Mouse (Mus musculus): Measurements from ENCODE around the gene Map1b. TPM values are rescaled to one million over a fixed set of nuclear protein-coding genes. Genes with fewer than 3 reads are reported as not detected.

Map1b gene
- total RNA-seq (2012; rRNA removed), result 21.2 and 23.9 TPM in 2 replicates

- Histone ChIP-seq H3K9me3 (ENCODE audit: control insufficient read depth, insufficient read depth, low read depth, low read length) (no peaks in the 10 kb centered on the region), H3K4me3 (ENCODE audit: insufficient read depth in 1 of 2, low read depth in 1 of 2, low read length in 2 of 2, poor library complexity in 1 of 2, severe bottlenecking in 1 of 2) (peak within 1 kb of the TSS; percentile 73 to 79), H3K27ac (ENCODE audit: insufficient read depth, low read depth, low read length, poor library complexity, severe bottlenecking) (peak within 1 kb of the TSS; percentile 34), H3K9ac (ENCODE audit: insufficient read depth, low read depth, low read length, poor library complexity, severe bottlenecking) (peak within 1 kb of the TSS; percentile 88), H3K4me1 (ENCODE audit: control insufficient read depth in 2 of 2, insufficient read depth in 2 of 2, low read length in 2 of 2, poor library complexity in 1 of 2) (peaks cover 4 to 6% of the 10 kb centered on the region in 2 experiments; a peak in 2 of 4 replicates), H3K36me3 (ENCODE audit: control insufficient read depth, insufficient read depth, low read length, poor library complexity, severe bottlenecking) (no peaks in the 10 kb centered on the region; the same call in 1 of the 2 replicates)
- TF ChIP-seq CHD2 (IDR thresholded peaks at IDR 0.05; ENCODE audit: low read depth, low read length) (no peak), HCFC1 (IDR thresholded peaks at IDR 0.05; ENCODE audit: borderline replicate concordance, insufficient read depth, low read length) (no peak), MAFK (IDR thresholded peaks at IDR 0.05; ENCODE audit: insufficient read depth, low read depth, low read length) (no peak), ZNF384 (IDR thresholded peaks at IDR 0.05; ENCODE audit: low read depth, low read length) (no peak), ZC3H11A (IDR thresholded peaks at IDR 0.05; ENCODE audit: borderline replicate concordance, low read depth, low read length) (no peak)
- in situ Hi-C loops (cut with MboI; ENCODE audit: low sequenced_read_pairs in 2 of 2, unreplicated experiment in 2 of 2), result no loop called here
- peak; percentile 60 for DNase-seq (ENCODE audit: low read depth, low spot score)
Measured at GRCm38 (mm10) chr13:99516448-99516881, at the start of gene Map1b. Map1b (minus strand) TSS chr13:99516540.

GRCm38 (mm10) chr13:99564346-99564745, 48.0 kb upstream of the Map1b start:
- H3K27ac ChIP-seq (ENCODE audit: insufficient read depth, low read depth, low read length, poor library complexity, severe bottlenecking), result no peak overlapping the region
- no peak overlapping the region for H3K4me3 ChIP-seq (ENCODE audit: insufficient read depth in 1 of 2, low read depth in 1 of 2, low read length in 2 of 2, poor library complexity in 1 of 2, severe bottlenecking in 1 of 2)
- H3K36me3 ChIP-seq (ENCODE audit: control insufficient read depth, insufficient read depth, low read length, poor library complexity, severe bottlenecking), result no peaks in the 10 kb centered on the region
- DNase-seq (ENCODE audit: low read depth, low spot score), result peak; percentile 36
- no peaks in the 10 kb centered on the region for H3K9me3 ChIP-seq (ENCODE audit: control insufficient read depth, insufficient read depth, low read depth, low read length)
- H3K9ac ChIP-seq (ENCODE audit: insufficient read depth, low read depth, low read length, poor library complexity, severe bottlenecking), result no peak overlapping the region
- TF ChIP-seq ZNF384 (IDR thresholded peaks at IDR 0.05; ENCODE audit: low read depth, low read length), result no peak
- TF ChIP-seq CHD2 (IDR thresholded peaks at IDR 0.05; ENCODE audit: low read depth, low read length), result no peak
- TF ChIP-seq HCFC1 (IDR thresholded peaks at IDR 0.05; ENCODE audit: borderline replicate concordance, insufficient read depth, low read length), result no peak
- TF ChIP-seq MAFK (IDR thresholded peaks at IDR 0.05; ENCODE audit: insufficient read depth, low read depth, low read length), result no peak
- no peak for TF ChIP-seq ZC3H11A (IDR thresholded peaks at IDR 0.05; ENCODE audit: borderline replicate concordance, low read depth, low read length)
- H3K4me1 ChIP-seq (ENCODE audit: control insufficient read depth in 2 of 2, insufficient read depth in 2 of 2, low read length in 2 of 2, poor library complexity in 1 of 2), result peaks cover 7 to 11% of the 10 kb centered on the region in 2 experiments; a peak in 1 of 4 replicates
- in situ Hi-C loops (cut with MboI; ENCODE audit: low sequenced_read_pairs in 2 of 2, unreplicated experiment in 2 of 2), result no loop called here

GRCm38 (mm10) chr13:99563021-99563420, 46.7 kb upstream of the Map1b start:
- no peak for DNase-seq (ENCODE audit: low read depth, low spot score)
- no peaks in the 10 kb centered on the region for H3K36me3 ChIP-seq (ENCODE audit: control insufficient read depth, insufficient read depth, low read length, poor library complexity, severe bottlenecking)
- TF ChIP-seq ZC3H11A (IDR thresholded peaks at IDR 0.05; ENCODE audit: borderline replicate concordance, low read depth, low read length) (no peak), CHD2 (IDR thresholded peaks at IDR 0.05; ENCODE audit: low read depth, low read length) (no peak), HCFC1 (IDR thresholded peaks at IDR 0.05; ENCODE audit: borderline replicate concordance, insufficient read depth, low read length) (no peak), MAFK (IDR thresholded peaks at IDR 0.05; ENCODE audit: insufficient read depth, low read depth, low read length) (no peak), ZNF384 (IDR thresholded peaks at IDR 0.05; ENCODE audit: low read depth, low read length) (no peak)
- H3K9me3 ChIP-seq (ENCODE audit: control insufficient read depth, insufficient read depth, low read depth, low read length), result no peaks in the 10 kb centered on the region
- no peak overlapping the region for H3K4me3 ChIP-seq (ENCODE audit: insufficient read depth in 1 of 2, low read depth in 1 of 2, low read length in 2 of 2, poor library complexity in 1 of 2, severe bottlenecking in 1 of 2)
- in situ Hi-C loops (cut with MboI; ENCODE audit: low sequenced_read_pairs in 2 of 2, unreplicated experiment in 2 of 2), result no loop called here
- H3K4me1 ChIP-seq (ENCODE audit: control insufficient read depth in 2 of 2, insufficient read depth in 2 of 2, low read length in 2 of 2, poor library complexity in 1 of 2), result peaks cover 7 to 17% of the 10 kb centered on the region in 2 experiments; a peak in 1 of 4 replicates
- H3K9ac ChIP-seq (ENCODE audit: insufficient read depth, low read depth, low read length, poor library complexity, severe bottlenecking), result no peak overlapping the region
- H3K27ac ChIP-seq (ENCODE audit: insufficient read depth, low read depth, low read length, poor library complexity, severe bottlenecking), result no peak overlapping the region

GRCm38 (mm10) chr13:99561843-99562550, 45.7 kb upstream of the Map1b start:
- Histone ChIP-seq H3K27ac (ENCODE audit: insufficient read depth, low read depth, low read length, poor library complexity, severe bottlenecking) (no peak overlapping the region), H3K4me1 (ENCODE audit: control insufficient read depth in 2 of 2, insufficient read depth in 2 of 2, low read length in 2 of 2, poor library complexity in 1 of 2) (peaks cover 7 to 23% of the 10 kb centered on the region in 2 experiments; a peak in 2 of 4 replicates), H3K9me3 (ENCODE audit: control insufficient read depth, insufficient read depth, low read depth, low read length) (no peaks in the 10 kb centered on the region), H3K36me3 (ENCODE audit: control insufficient read depth, insufficient read depth, low read length, poor library complexity, severe bottlenecking) (no peaks in the 10 kb centered on the region), H3K9ac (ENCODE audit: insufficient read depth, low read depth, low read length, poor library complexity, severe bottlenecking) (no peak overlapping the region), H3K4me3 (ENCODE audit: insufficient read depth in 1 of 2, low read depth in 1 of 2, low read length in 2 of 2, poor library complexity in 1 of 2, severe bottlenecking in 1 of 2) (no peak overlapping the region)
- no peak for DNase-seq (ENCODE audit: low read depth, low spot score)
- no peak for TF ChIP-seq HCFC1 (IDR thresholded peaks at IDR 0.05; ENCODE audit: borderline replicate concordance, insufficient read depth, low read length)
- TF ChIP-seq ZNF384 (IDR thresholded peaks at IDR 0.05; ENCODE audit: low read depth, low read length), result no peak
- no peak for TF ChIP-seq CHD2 (IDR thresholded peaks at IDR 0.05; ENCODE audit: low read depth, low read length)
- TF ChIP-seq ZC3H11A (IDR thresholded peaks at IDR 0.05; ENCODE audit: borderline replicate concordance, low read depth, low read length), result no peak
- TF ChIP-seq MAFK (IDR thresholded peaks at IDR 0.05; ENCODE audit: insufficient read depth, low read depth, low read length), result no peak
- in situ Hi-C loops (cut with MboI; ENCODE audit: low sequenced_read_pairs in 2 of 2, unreplicated experiment in 2 of 2), result no loop called here

Data from ES-E14 (cell line).